Mouse (Mus musculus) ES-E14 (cell line): Measurements from ENCODE around the gene Piga. TPM values are rescaled to one million over a fixed set of nuclear protein-coding genes. Genes with fewer than 3 reads are reported as not detected.

Experiments
- DNase-seq: peaks from one replicate; pipeline ENCODE4 v3.0.0-alpha.2; 2013; ENCODE audit warnings: low read depth, low spot score
- H3K27ac ChIP-seq: 2 replicates; pipeline ENCODE4 v1.5.1; 2012; ENCODE audit warnings: low read depth, mild to moderate bottlenecking, low read length, moderate library complexity, mixed read lengths; ENCODE audit not compliant: poor library complexity, insufficient read depth, severe bottlenecking
- H3K36me3 ChIP-seq: 2 replicates; pipeline ENCODE4 v1.6.1; 2012; ENCODE audit warnings: mild to moderate bottlenecking, low read length, moderate library complexity, mixed read lengths; ENCODE audit not compliant: control insufficient read depth, poor library complexity, insufficient read depth, severe bottlenecking
- H3K4me1 ChIP-seq, 2 experiments: fragments of 150-350 bp in 1 of 2; sonication (generic) in 1 of 2; 2 replicates each; pipeline ENCODE4 v1.6.1; 2012; ENCODE audit warnings: low read length in 2 of 2, mild to moderate bottlenecking in 1 of 2, mixed read lengths in 1 of 2; ENCODE audit not compliant: control insufficient read depth in 2 of 2, insufficient read depth in 2 of 2, poor library complexity in 1 of 2
- H3K4me3 ChIP-seq, 2 experiments: fragments of 150-350 bp in 1 of 2; sonication (generic) in 1 of 2; 2 replicates each; pipeline ENCODE4 v1.5.1; 2012; ENCODE audit warnings: low read length in 2 of 2, low read depth in 1 of 2, mild to moderate bottlenecking in 1 of 2, mixed read lengths in 1 of 2; ENCODE audit not compliant: insufficient read depth in 1 of 2, poor library complexity in 1 of 2, severe bottlenecking in 1 of 2
- H3K9ac ChIP-seq: 2 replicates; pipeline ENCODE4 v1.6.1; 2012; ENCODE audit warnings: low read depth, mild to moderate bottlenecking, low read length, mixed read lengths; ENCODE audit not compliant: poor library complexity, insufficient read depth, severe bottlenecking
- H3K9me3 ChIP-seq: fragments of 150-350 bp; sonication (generic); 2 replicates; pipeline ENCODE4 v1.6.1; 2012; ENCODE audit warnings: low read depth, mild to moderate bottlenecking, low read length; ENCODE audit not compliant: control insufficient read depth, insufficient read depth
- CHD2 ChIP-seq: IDR thresholded peaks from 2 replicates; pipeline ENCODE4 v1.6.1; 2014; ENCODE audit warnings: mild to moderate bottlenecking, low read depth, low read length, inconsistent platforms
- HCFC1 ChIP-seq: IDR thresholded peaks from 2 replicates; pipeline ENCODE4 v1.6.1; 2012; ENCODE audit warnings: low read length, inconsistent platforms, borderline replicate concordance; ENCODE audit not compliant: insufficient read depth
- MAFK ChIP-seq: IDR thresholded peaks from 2 replicates; pipeline ENCODE4 v1.6.1; 2014; ENCODE audit warnings: mild to moderate bottlenecking, low read depth, low read length, inconsistent platforms; ENCODE audit not compliant: insufficient read depth
- ZC3H11A ChIP-seq: IDR thresholded peaks from 2 replicates; pipeline ENCODE4 v1.6.1; 2012; ENCODE audit warnings: low read depth, mild to moderate bottlenecking, inconsistent platforms, low read length, borderline replicate concordance
- ZNF384 ChIP-seq: IDR thresholded peaks from 2 replicates; pipeline ENCODE4 v1.6.1; 2012; ENCODE audit warnings: low read depth, low read length, inconsistent platforms
- in situ Hi-C, 2 experiments: fragments of 600-800 bp; cut with MboI; formaldehyde crosslinking; loops; one replicate each; pipeline ENCODE4 v1.15.1; 2025; ENCODE audit warnings: low sequenced_read_pairs in 2 of 2, inconsistent platforms in 1 of 2; ENCODE audit not compliant: unreplicated experiment in 2 of 2
- total RNA-seq: library from RNA; depleted of rRNA; stranded (reverse); fragments of 300-350 nt; gene quantifications from 2 replicates; pipeline ENCODE4 v1.2.3, GENCODE M21; 2012; rRNA removed

The Piga gene
- 14.2 TPM in 2 replicates for total RNA-seq

DNA sequence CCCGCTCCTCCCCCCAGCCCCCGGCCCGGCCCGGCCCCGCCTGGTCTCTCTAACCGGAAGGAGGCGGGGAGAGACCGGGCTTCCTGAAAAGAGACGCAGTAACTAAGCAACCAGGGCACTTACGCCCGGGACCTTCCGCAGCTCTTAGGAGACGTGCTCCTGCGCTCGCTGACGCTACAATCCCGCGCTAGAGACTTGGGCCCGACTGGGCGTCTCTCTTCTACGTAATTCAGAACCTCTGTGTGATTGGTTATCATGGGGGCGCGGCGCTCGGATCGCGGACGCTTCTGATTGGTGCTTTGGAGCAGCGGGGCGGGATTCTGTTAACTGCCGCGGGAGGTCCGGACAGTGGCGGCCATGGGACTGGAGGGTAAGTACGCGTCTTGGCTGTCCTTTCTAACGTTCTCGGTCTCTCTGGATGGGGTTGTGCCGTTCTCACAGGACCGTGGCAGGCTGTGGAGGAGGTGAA lies at the start of gene Piga:
Piga (plus strand) TSS at position 317 of the 469 bp plus-strand sequence.
- H3K4me3 ChIP-seq: peak within 1 kb of the TSS; percentile 84 to 89
- H3K9ac ChIP-seq: peak within 1 kb of the TSS; percentile 84
- peaks cover 6% of the 10 kb centered on the region for H3K36me3 ChIP-seq
- TF ChIP-seq CHD2 (no peak), HCFC1 (0 out of 2 replicates have a peak, but pooled peaks have one; percentile 18)
- H3K27ac ChIP-seq: peak within 1 kb of the TSS; percentile 34; the same call in 1 of the 2 replicates
- H3K9me3 ChIP-seq: no peaks in the 10 kb centered on the region
- in situ Hi-C loops: no loop called here
- DNase-seq: peak; percentile 81
- H3K4me1 ChIP-seq: no peaks in the 10 kb centered on the region; a peak in 1 of 4 replicates

DNA sequence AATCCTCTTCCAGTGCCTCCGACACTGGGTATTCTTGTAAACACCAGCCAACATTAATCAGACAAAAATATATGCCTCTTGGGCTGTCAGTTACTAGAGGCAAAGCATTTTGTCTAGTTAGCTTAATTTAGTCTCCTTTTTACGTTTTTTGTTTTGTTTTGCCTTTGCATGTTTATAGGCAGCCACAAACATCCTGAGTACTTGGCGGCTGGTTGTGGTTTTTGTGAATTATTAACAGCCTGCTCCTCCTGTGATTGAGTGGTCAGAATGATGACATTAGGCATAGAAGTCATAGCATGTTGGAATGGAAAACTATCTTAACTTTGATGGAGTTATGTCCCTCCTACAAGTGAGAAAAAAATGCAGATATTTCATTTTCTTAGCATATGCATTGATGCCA lies 49.0 kb upstream of the Piga start:
- in situ Hi-C loops: no loop called here

DNA sequence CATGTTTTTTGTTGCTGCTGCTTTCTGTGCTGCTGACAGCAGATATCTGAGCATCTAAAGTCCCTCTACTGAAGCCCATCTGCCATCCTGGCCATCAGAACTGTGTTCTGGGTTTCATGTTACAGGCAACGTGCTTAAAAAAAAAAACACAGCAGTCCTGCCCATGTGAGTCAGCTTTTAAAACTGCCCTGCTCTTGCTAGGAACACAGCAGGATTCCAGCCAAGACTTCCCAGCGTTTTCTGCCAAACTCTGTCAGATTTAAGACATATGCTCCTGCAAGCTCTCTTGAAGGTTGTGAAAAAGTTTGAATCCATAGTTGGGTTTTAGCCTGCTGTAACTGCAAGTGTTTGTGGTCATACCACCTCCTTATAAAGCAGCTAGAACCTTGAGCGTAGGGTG lies 46.5 kb upstream of the Piga start, which contains the start of gene Vegfd:
Vegfd (plus strand) TSS at position 298 of the 400 bp plus-strand sequence.
- Histone ChIP-seq H3K27ac (no peak within 1 kb of the TSS), H3K9ac (no peak within 1 kb of the TSS)
- in situ Hi-C loops: no loop called here

More for the DNA sequence above, 49.0 kb upstream of the Piga start:
- no peak overlapping the region for H3K9ac ChIP-seq
- H3K4me3 ChIP-seq: no peak overlapping the region
- DNase-seq: no peak
- no peak for TF ChIP-seq ZC3H11A
- TF ChIP-seq HCFC1: no peak
- TF ChIP-seq MAFK: no peak
- no peak for TF ChIP-seq CHD2
- no peak for TF ChIP-seq ZNF384
- H3K4me1 ChIP-seq: no peaks in the 10 kb centered on the region
- H3K9me3 ChIP-seq: no peaks in the 10 kb centered on the region
- H3K27ac ChIP-seq: no peak overlapping the region
- no peaks in the 10 kb centered on the region for H3K36me3 ChIP-seq

DNA sequence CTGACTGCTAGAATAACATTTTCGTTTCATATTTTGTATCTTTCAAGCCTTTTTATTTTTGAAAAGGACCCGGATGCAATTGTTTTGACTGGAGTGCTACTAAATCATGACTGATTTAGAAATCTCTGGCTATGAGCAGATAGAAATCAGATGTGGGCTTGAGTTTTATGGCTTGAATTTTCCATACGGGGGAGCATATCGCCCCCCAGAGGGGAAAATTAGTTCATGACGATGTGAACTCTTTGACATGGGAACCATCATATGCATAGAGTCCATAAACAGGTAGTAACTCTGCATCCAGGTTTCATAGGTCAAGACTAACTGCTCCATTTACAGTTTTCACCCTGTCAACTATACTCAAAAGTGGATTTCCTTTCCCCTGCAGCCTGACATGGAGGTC lies 45.0 kb upstream of the Piga start:
- Histone ChIP-seq H3K4me1 (no peaks in the 10 kb centered on the region), H3K36me3 (no peaks in the 10 kb centered on the region), H3K9me3 (no peaks in the 10 kb centered on the region), H3K4me3 (no peak overlapping the region), H3K9ac (no peak overlapping the region), H3K27ac (no peak overlapping the region)
- TF ChIP-seq CHD2 (no peak), HCFC1 (no peak), ZC3H11A (no peak), ZNF384 (no peak), MAFK (no peak)
- in situ Hi-C loops: no loop called here
- no peak for DNase-seq

More for the DNA sequence above, 46.5 kb upstream of the Piga start, which contains the start of gene Vegfd:
- no peak for DNase-seq
- H3K9me3 ChIP-seq: no peaks in the 10 kb centered on the region
- no peaks in the 10 kb centered on the region for H3K36me3 ChIP-seq
- no peak within 1 kb of the TSS for H3K4me3 ChIP-seq
- no peaks in the 10 kb centered on the region for H3K4me1 ChIP-seq
- TF ChIP-seq CHD2 (no peak), ZNF384 (peak; percentile 62; the same call in 1 of the 2 replicates)

DNA sequence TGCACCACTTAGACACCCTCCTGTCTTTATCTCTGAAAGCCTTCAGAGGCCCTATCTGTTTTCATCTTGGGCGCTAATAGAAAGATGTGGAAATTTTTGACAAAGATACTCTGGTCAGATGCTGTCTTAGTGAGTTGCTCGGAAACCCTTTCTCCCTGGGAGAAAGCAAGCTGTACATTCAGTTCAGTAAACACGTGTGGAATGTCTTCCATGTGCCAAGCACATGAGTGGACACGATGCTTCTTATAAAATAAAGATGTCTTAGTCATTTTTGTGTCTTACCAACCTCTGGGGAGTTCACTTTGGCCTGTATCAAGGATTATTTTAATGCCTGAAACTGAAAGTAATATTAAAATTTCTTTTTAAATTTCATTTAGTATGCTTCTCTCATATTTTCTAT lies 39.9 kb upstream of the Piga start:
- Histone ChIP-seq H3K27ac (no peak overlapping the region), H3K4me3 (no peak overlapping the region), H3K4me1 (peaks cover 0 to 6% of the 10 kb centered on the region in 2 experiments; a peak in 2 of 4 replicates), H3K9me3 (no peaks in the 10 kb centered on the region), H3K9ac (no peak overlapping the region), H3K36me3 (no peaks in the 10 kb centered on the region)
- DNase-seq: no peak
- TF ChIP-seq CHD2: no peak
- TF ChIP-seq HCFC1: no peak
- no peak for TF ChIP-seq ZC3H11A
- in situ Hi-C loops: loop anchor here in 1 of 2 experiments (25.0 kb wide), 1 partner anchor 192 kb away; no protein-coding TSS in a partner anchor
